Mouse (Mus musculus) CH12.LX (cell line): ENCODE results near the gene Syt1.

Experiments used
- CTCF ChIP-seq, 2 experiments: IDR thresholded peaks in 1 of 2; conservative IDR thresholded peaks in 1 of 2; 2 replicates each; pipeline ENCODE4 v1.5.1; 2011 to 2012; ENCODE audit warnings: low read depth in 2 of 2, low read length in 2 of 2, improper control_type of control experiment in 1 of 2, inconsistent platforms in 1 of 2, mild to moderate bottlenecking in 1 of 2, moderate library complexity in 1 of 2
- GABPA ChIP-seq: IDR thresholded peaks from 2 replicates; pipeline ENCODE4 v1.6.1; 2012; ENCODE audit warnings: low read depth, low read length, improper control_type of control experiment, inconsistent platforms; ENCODE audit not compliant: insufficient replicate concordance
- JUND ChIP-seq: conservative IDR thresholded peaks from 2 replicates; pipeline ENCODE4 v1.6.1; 2011; ENCODE audit warnings: low read depth, low read length, improper control_type of control experiment
- KAT2A ChIP-seq: IDR thresholded peaks from 2 replicates; pipeline ENCODE4 v1.6.1; 2012; ENCODE audit warnings: low read length, improper control_type of control experiment, inconsistent platforms; ENCODE audit not compliant: insufficient replicate concordance
- MAFK ChIP-seq: IDR thresholded peaks from 2 replicates; pipeline ENCODE4 v1.6.1; 2011; ENCODE audit warnings: low read length, improper control_type of control experiment; ENCODE audit not compliant: insufficient replicate concordance
- POLR2A ChIP-seq: IDR thresholded peaks from 2 replicates; pipeline ENCODE4 v1.6.1; 2011; ENCODE audit warnings: low read depth, mild to moderate bottlenecking, improper control_type of control experiment, low read length
- POLR2AphosphoS2 ChIP-seq: IDR thresholded peaks from 2 replicates; pipeline ENCODE4 v1.6.1; 2011; ENCODE audit warnings: low read depth, low read length, improper control_type of control experiment
- ZNF384 ChIP-seq: IDR thresholded peaks from 2 replicates; pipeline ENCODE4 v1.6.1; 2012; ENCODE audit warnings: low read depth, low read length, improper control_type of control experiment, inconsistent platforms

- no peak for TF ChIP-seq GABPA
- no peak for TF ChIP-seq CTCF (conservative IDR thresholded peaks at IDR 0.05 in 1 of 2, IDR thresholded peaks at IDR 0.05 in 1 of 2; ENCODE audit: low read depth in 2 of 2, low read length in 2 of 2)
- TF ChIP-seq POLR2A = no peak
- no peak for TF ChIP-seq KAT2A
- no peak for TF ChIP-seq POLR2AphosphoS2
- no peak for TF ChIP-seq JUND
- TF ChIP-seq ZNF384 = no peak
- TF ChIP-seq MAFK = no peak
Measured at GRCm38 (mm10) chr10:108874687-108875086, 136.1 kb downstream of the Syt1 start.
